Mouse (Mus musculus): Measurements from ENCODE around the gene Nek11. TPM values are rescaled to one million over a fixed set of nuclear protein-coding genes. Genes with fewer than 3 reads are reported as not detected.

Gene Nek11
- polyA plus RNA-seq, 1 experiment from 2014 or later: 0.18 TPM

DNA sequence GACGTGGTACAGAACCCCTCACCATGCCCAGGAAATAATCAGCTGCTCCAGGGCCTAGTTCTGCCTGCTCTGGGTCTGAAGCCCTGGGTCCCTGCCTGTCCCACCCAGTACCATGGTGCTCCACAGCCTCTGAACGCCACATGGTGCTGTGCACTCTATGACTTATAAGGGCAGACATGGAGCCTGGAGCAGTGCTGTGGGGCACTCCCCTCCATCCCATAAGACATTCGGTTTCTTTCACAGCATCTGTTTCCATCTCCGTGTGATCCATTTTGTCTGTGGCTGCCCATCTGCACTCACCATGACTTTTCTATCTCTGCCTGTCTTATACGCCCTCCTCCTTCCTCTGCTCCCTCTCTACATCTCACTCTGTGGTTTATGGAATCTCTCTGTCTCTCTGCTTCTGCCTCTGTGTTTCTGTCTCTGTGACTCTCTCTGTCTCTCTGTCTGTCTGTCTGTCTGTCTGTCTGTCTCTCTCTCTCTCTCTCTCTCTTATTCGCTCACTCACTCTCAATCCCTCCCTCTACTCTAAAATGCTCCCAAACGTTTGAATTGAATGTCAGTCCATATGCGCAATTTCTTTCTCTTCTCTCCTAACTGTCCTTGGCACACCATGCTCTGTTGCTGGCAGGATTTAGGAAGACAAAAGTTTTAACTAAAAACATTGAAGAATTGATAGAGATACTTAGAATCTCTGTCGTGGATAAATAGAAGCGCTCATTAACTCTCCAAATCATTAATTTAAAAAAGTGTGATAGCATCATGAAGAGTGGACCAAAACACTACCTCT, 46.9 kb downstream of the Nek11 start:
- no peak overlapping the region for H3K4me2 ChIP-seq (ENCODE audit: low read length)
- 66% methylated on average over 10 of the region's 10 CpGs for WGBS

GRCm38 (mm10) chr9:105342994-105343656, 52.2 kb downstream of the Nek11 start:
- no peak overlapping the region for H3K9ac ChIP-seq (ENCODE audit: low read length)
- no peak overlapping the region for H3K4me2 ChIP-seq (ENCODE audit: low read length)
- no peaks in the 10 kb centered on the region for H3K27me3 ChIP-seq (ENCODE audit: control insufficient read depth, insufficient read depth, low read length)
- no peak for ATAC-seq (ENCODE audit: insufficient number of reproducible peaks, insufficient read depth, low FRiP score, low read depth)
- WGBS: 66% methylated on average over 10 of the region's 10 CpGs
- no peak overlapping the region for H3K27ac ChIP-seq (replicated peaks in 1 of 2; ENCODE audit: control insufficient read depth in 1 of 2, insufficient read depth in 1 of 2, low read depth in 2 of 2, low read length in 2 of 2)
- H3K4me1 ChIP-seq (ENCODE audit: control insufficient read depth in 2 of 2, insufficient read depth in 2 of 2, low read length in 2 of 2): no peaks in the 10 kb centered on the region
- H3K4me3 ChIP-seq (ENCODE audit: control insufficient read depth in 1 of 2, insufficient read depth in 1 of 2, low read depth in 1 of 2, low read length in 2 of 2): no peak overlapping the region
- H3K9me3 ChIP-seq (ENCODE audit: control insufficient read depth, low read length): 0 out of 2 replicates have a peak, but pooled peaks cover 3% of the 10 kb centered on the region
- H3K36me3 ChIP-seq (ENCODE audit: control insufficient read depth, insufficient read depth, low read length): no peaks in the 10 kb centered on the region

More for the DNA sequence above, 46.9 kb downstream of the Nek11 start:
- H3K27ac ChIP-seq (replicated peaks in 1 of 2; ENCODE audit: control insufficient read depth in 1 of 2, insufficient read depth in 1 of 2, low read depth in 2 of 2, low read length in 2 of 2): no peak overlapping the region
- H3K4me1 ChIP-seq (ENCODE audit: control insufficient read depth in 2 of 2, insufficient read depth in 2 of 2, low read length in 2 of 2): no peaks in the 10 kb centered on the region
- 0 out of 2 replicates have a peak, but pooled peaks cover 3% of the 10 kb centered on the region for H3K9me3 ChIP-seq (ENCODE audit: control insufficient read depth, low read length)
- no peak overlapping the region for H3K4me3 ChIP-seq (ENCODE audit: control insufficient read depth in 1 of 2, insufficient read depth in 1 of 2, low read depth in 1 of 2, low read length in 2 of 2)
- no peak for ATAC-seq (ENCODE audit: insufficient number of reproducible peaks, insufficient read depth, low FRiP score, low read depth)
- H3K27me3 ChIP-seq (ENCODE audit: control insufficient read depth, insufficient read depth, low read length): no peaks in the 10 kb centered on the region
- no peaks in the 10 kb centered on the region for H3K36me3 ChIP-seq (ENCODE audit: control insufficient read depth, insufficient read depth, low read length)
- H3K9ac ChIP-seq (ENCODE audit: low read length): no peak overlapping the region

DNA sequence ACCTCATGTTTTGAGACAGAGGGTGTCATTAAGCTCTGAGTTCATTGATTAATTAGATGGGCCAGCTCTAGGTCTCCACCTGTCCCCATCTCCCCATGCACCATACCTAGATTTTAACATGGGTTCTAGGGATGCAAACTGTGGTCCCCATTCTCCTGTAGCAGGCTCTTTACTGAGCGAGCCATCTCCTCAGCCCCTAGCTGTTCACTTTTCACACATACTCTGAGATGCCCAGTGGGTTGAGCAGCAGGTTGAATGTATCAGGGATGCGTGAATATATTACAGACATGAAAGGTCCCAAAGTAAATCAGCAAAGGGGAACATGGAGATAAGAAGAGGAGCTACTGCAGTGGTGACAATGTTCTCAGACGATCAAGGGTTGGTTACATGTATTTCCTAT, 52.8 kb downstream of the Nek11 start:
- Histone ChIP-seq H3K9me3 (ENCODE audit: control insufficient read depth, low read length) (0 out of 2 replicates have a peak, but pooled peaks cover 3% of the 10 kb centered on the region), H3K9ac (ENCODE audit: low read length) (no peak overlapping the region), H3K4me1 (ENCODE audit: control insufficient read depth in 2 of 2, insufficient read depth in 2 of 2, low read length in 2 of 2) (no peaks in the 10 kb centered on the region), H3K36me3 (ENCODE audit: control insufficient read depth, insufficient read depth, low read length) (no peaks in the 10 kb centered on the region), H3K27ac (replicated peaks in 1 of 2; ENCODE audit: control insufficient read depth in 1 of 2, insufficient read depth in 1 of 2, low read depth in 2 of 2, low read length in 2 of 2) (no peak overlapping the region), H3K4me2 (ENCODE audit: low read length) (no peak overlapping the region), H3K27me3 (ENCODE audit: control insufficient read depth, insufficient read depth, low read length) (no peaks in the 10 kb centered on the region), H3K4me3 (ENCODE audit: control insufficient read depth in 1 of 2, insufficient read depth in 1 of 2, low read depth in 1 of 2, low read length in 2 of 2) (no peak overlapping the region)
- ATAC-seq (ENCODE audit: insufficient number of reproducible peaks, insufficient read depth, low FRiP score, low read depth): no peak
- 74% methylated on average over 3 of the region's 3 CpGs for WGBS

- Histone ChIP-seq H3K27ac (replicated peaks in 1 of 2; ENCODE audit: control insufficient read depth in 1 of 2, insufficient read depth in 1 of 2, low read depth in 2 of 2, low read length in 2 of 2) (no peak overlapping the region), H3K9ac (ENCODE audit: low read length) (no peak overlapping the region), H3K9me3 (ENCODE audit: control insufficient read depth, low read length) (no peaks in the 10 kb centered on the region), H3K4me3 (ENCODE audit: control insufficient read depth in 1 of 2, insufficient read depth in 1 of 2, low read depth in 1 of 2, low read length in 2 of 2) (no peak overlapping the region), H3K4me2 (ENCODE audit: low read length) (no peak overlapping the region), H3K36me3 (ENCODE audit: control insufficient read depth, insufficient read depth, low read length) (no peaks in the 10 kb centered on the region), H3K27me3 (ENCODE audit: control insufficient read depth, insufficient read depth, low read length) (no peaks in the 10 kb centered on the region), H3K4me1 (ENCODE audit: control insufficient read depth in 2 of 2, insufficient read depth in 2 of 2, low read length in 2 of 2) (no peaks in the 10 kb centered on the region)
- ATAC-seq (ENCODE audit: insufficient number of reproducible peaks, insufficient read depth, low FRiP score, low read depth): no peak
- 82% methylated on average over 4 of the region's 4 CpGs for WGBS
Measured at GRCm38 (mm10) chr9:105332436-105333016, 62.8 kb downstream of the Nek11 start.

GRCm38 (mm10) chr9:105321856-105322255, 73.5 kb downstream of the Nek11 start:
- H3K4me1 ChIP-seq (ENCODE audit: control insufficient read depth in 2 of 2, insufficient read depth in 2 of 2, low read length in 2 of 2): no peaks in the 10 kb centered on the region
- no peaks in the 10 kb centered on the region for H3K9me3 ChIP-seq (ENCODE audit: control insufficient read depth, low read length)
- 81% methylated on average over 10 of the region's 10 CpGs for whole genome bisulfite sequencing
- no peaks in the 10 kb centered on the region for H3K27me3 ChIP-seq (ENCODE audit: control insufficient read depth, insufficient read depth, low read length)
- no peak for ATAC-seq (ENCODE audit: insufficient number of reproducible peaks, insufficient read depth, low FRiP score, low read depth)
- H3K4me2 ChIP-seq (ENCODE audit: low read length): no peak overlapping the region
- H3K27ac ChIP-seq (replicated peaks in 1 of 2; ENCODE audit: control insufficient read depth in 1 of 2, insufficient read depth in 1 of 2, low read depth in 2 of 2, low read length in 2 of 2): no peak overlapping the region
- H3K4me3 ChIP-seq (ENCODE audit: control insufficient read depth in 1 of 2, insufficient read depth in 1 of 2, low read depth in 1 of 2, low read length in 2 of 2): no peak overlapping the region
- H3K9ac ChIP-seq (ENCODE audit: low read length): no peak overlapping the region
- H3K36me3 ChIP-seq (ENCODE audit: control insufficient read depth, insufficient read depth, low read length): no peaks in the 10 kb centered on the region

- Histone ChIP-seq H3K27ac (replicated peaks in 1 of 2; ENCODE audit: control insufficient read depth in 1 of 2, insufficient read depth in 1 of 2, low read depth in 2 of 2, low read length in 2 of 2) (no peak overlapping the region), H3K9ac (ENCODE audit: low read length) (no peak overlapping the region), H3K9me3 (ENCODE audit: control insufficient read depth, low read length) (no peaks in the 10 kb centered on the region), H3K4me2 (ENCODE audit: low read length) (no peak overlapping the region), H3K4me1 (ENCODE audit: control insufficient read depth in 2 of 2, insufficient read depth in 2 of 2, low read length in 2 of 2) (no peaks in the 10 kb centered on the region), H3K27me3 (ENCODE audit: control insufficient read depth, insufficient read depth, low read length) (no peaks in the 10 kb centered on the region), H3K36me3 (ENCODE audit: control insufficient read depth, insufficient read depth, low read length) (no peaks in the 10 kb centered on the region), H3K4me3 (ENCODE audit: control insufficient read depth in 1 of 2, insufficient read depth in 1 of 2, low read depth in 1 of 2, low read length in 2 of 2) (no peak overlapping the region)
- 76% methylated on average over 10 of the region's 10 CpGs for WGBS
- ATAC-seq (ENCODE audit: insufficient number of reproducible peaks, insufficient read depth, low FRiP score, low read depth): no peak
Measured at GRCm38 (mm10) chr9:105313250-105313649, 82.1 kb downstream of the Nek11 start.

- ATAC-seq (ENCODE audit: insufficient number of reproducible peaks, insufficient read depth, low FRiP score, low read depth): no peak
Measured at GRCm38 (mm10) chr9:105312686-105313085, 82.6 kb downstream of the Nek11 start.

More at GRCm38 (mm10) chr9:105312686-105313085, 82.6 kb downstream of the Nek11 start:
- Histone ChIP-seq H3K4me3 (ENCODE audit: control insufficient read depth in 1 of 2, insufficient read depth in 1 of 2, low read depth in 1 of 2, low read length in 2 of 2) (no peak overlapping the region), H3K27me3 (ENCODE audit: control insufficient read depth, insufficient read depth, low read length) (no peaks in the 10 kb centered on the region), H3K9me3 (ENCODE audit: control insufficient read depth, low read length) (no peaks in the 10 kb centered on the region), H3K36me3 (ENCODE audit: control insufficient read depth, insufficient read depth, low read length) (no peaks in the 10 kb centered on the region), H3K4me2 (ENCODE audit: low read length) (no peak overlapping the region), H3K9ac (ENCODE audit: low read length) (no peak overlapping the region), H3K4me1 (ENCODE audit: control insufficient read depth in 2 of 2, insufficient read depth in 2 of 2, low read length in 2 of 2) (no peaks in the 10 kb centered on the region), H3K27ac (replicated peaks in 1 of 2; ENCODE audit: control insufficient read depth in 1 of 2, insufficient read depth in 1 of 2, low read depth in 2 of 2, low read length in 2 of 2) (no peak overlapping the region)
- 80% methylated on average over 1 of the region's 1 CpGs for WGBS
